In the genomic region with DNA sequence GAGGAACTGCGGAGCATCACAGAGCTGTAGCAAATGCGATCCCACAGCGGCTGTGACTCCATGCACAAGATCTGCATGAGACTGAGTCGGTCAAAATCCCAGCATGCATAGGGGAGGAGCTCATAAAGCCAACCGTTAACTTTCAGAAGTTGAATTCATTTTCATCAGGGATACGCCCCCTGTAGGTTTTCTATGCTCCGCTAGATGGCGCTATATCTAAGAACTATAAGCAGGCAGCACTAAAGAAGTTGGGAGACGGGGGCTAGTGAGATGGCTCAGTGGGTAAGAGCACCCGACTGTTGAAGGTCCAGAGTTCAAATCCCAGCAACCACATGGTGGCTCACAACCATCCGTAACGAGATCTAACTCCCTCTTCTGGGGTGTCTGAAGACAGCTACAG, we compare ENCODE assay signal across 11 mouse cellular contexts. TPM values are rescaled to one million over a fixed set of nuclear protein-coding genes. Genes with fewer than 3 reads are reported as not detected.
DNase-seq lines count a peak whose midpoint lies in the region; ATAC-seq and TF ChIP-seq lines count a peak whose summit lies in the region.
"Had no signal": no experiment of that assay in that cellular context is flagged by ENCODE, and none has a peak within 500 bp of the region (broad histone marks: within the 10 kb centered on the region; RNA-seq: fewer than 3 reads in every experiment).

No protein-coding gene starts in this region.

- 71% methylated on average over 12 of the region's 12 CpGs for WGBS in forebrain, postnatal 0 days
- 75% methylated on average over 12 of the region's 12 CpGs for WGBS in forebrain, embryonic 16.5 days
- 76% methylated on average over 12 of the region's 12 CpGs for WGBS in midbrain, postnatal 0 days
- WGBS in midbrain, embryonic 14.5 days: 76% methylated on average over 12 of the region's 12 CpGs
- 74% methylated on average over 12 of the region's 12 CpGs for WGBS in kidney, embryonic 14.5 days

- no peak for DNase-seq in forebrain, postnatal 0 days
- no peak for DNase-seq in midbrain, postnatal 0 days (ENCODE audit: low spot score)
- DNase-seq in midbrain, embryonic 14.5 days: no peak
- DNase-seq in embryo, embryonic 10.5 days (ENCODE audit: low spot score): peak; percentile 21
- DNase-seq in thymus, postnatal 10 days (ENCODE audit: low spot score in 2 of 2): peak; percentile 7 to 19
- no peak for DNase-seq in left cerebral cortex, adult 18-20 months (ENCODE audit: low spot score in 2 of 2)
- DNase-seq: kidney, adult 9 months had no signal

- H3K9me3 ChIP-seq in forebrain, postnatal 0 days (ENCODE audit: low read length): no peaks in the 10 kb centered on the region
- H3K9me3 ChIP-seq in forebrain, embryonic 16.5 days (ENCODE audit: control insufficient read depth, low read length): no peaks in the 10 kb centered on the region
- H3K9me3 ChIP-seq in midbrain, postnatal 0 days (ENCODE audit: low read length): no peaks in the 10 kb centered on the region
- no peaks in the 10 kb centered on the region for H3K9me3 ChIP-seq in midbrain, embryonic 14.5 days (ENCODE audit: control insufficient read depth, low read length)
- no peaks in the 10 kb centered on the region for H3K9me3 ChIP-seq in kidney, embryonic 14.5 days (ENCODE audit: control insufficient read depth, low read length)
- H3K9me3 ChIP-seq: G1E; stomach, embryonic 15.5 days had no signal

- H3K36me3 ChIP-seq in forebrain, postnatal 0 days (ENCODE audit: insufficient read depth): no peaks in the 10 kb centered on the region
- H3K36me3 ChIP-seq in forebrain, embryonic 16.5 days (ENCODE audit: control insufficient read depth, insufficient read depth): no peaks in the 10 kb centered on the region
- H3K36me3 ChIP-seq in midbrain, postnatal 0 days (ENCODE audit: insufficient read depth, low read length): no peaks in the 10 kb centered on the region
- H3K36me3 ChIP-seq in midbrain, embryonic 14.5 days (ENCODE audit: control insufficient read depth, insufficient read depth, low read length): no peaks in the 10 kb centered on the region
- no peaks in the 10 kb centered on the region for H3K36me3 ChIP-seq in kidney, embryonic 14.5 days (ENCODE audit: control insufficient read depth, insufficient read depth, low read length)
- H3K36me3 ChIP-seq: G1E; stomach, embryonic 15.5 days had no signal

- 0 out of 2 replicates have a peak, but pooled peaks have one; percentile 7 for TF ChIP-seq CTCF in forebrain, postnatal 0 days (IDR thresholded peaks at IDR 0.05; ENCODE audit: low read depth)
- peak; percentile 44; the same call in 1 of the 2 replicates for TF ChIP-seq CTCF in midbrain, postnatal 0 days (IDR thresholded peaks at IDR 0.05)

- H3K9ac ChIP-seq in forebrain, postnatal 0 days: no peak overlapping the region
- H3K9ac ChIP-seq in forebrain, embryonic 16.5 days (replicated peaks; ENCODE audit: low read depth, low read length): no peak overlapping the region
- H3K9ac ChIP-seq in midbrain, postnatal 0 days (replicated peaks; ENCODE audit: low read length, poor library complexity, severe bottlenecking): no peak overlapping the region
- no peak overlapping the region for H3K9ac ChIP-seq in midbrain, embryonic 14.5 days (replicated peaks; ENCODE audit: low read length)
- no peak overlapping the region for H3K9ac ChIP-seq in kidney, embryonic 14.5 days (ENCODE audit: low read depth, low read length)
- H3K9ac ChIP-seq: stomach, embryonic 15.5 days had no signal

- no peak overlapping the region for H3K27ac ChIP-seq in forebrain, postnatal 0 days (ENCODE audit: low read depth, low read length)
- H3K27ac ChIP-seq in forebrain, embryonic 16.5 days (ENCODE audit: low read length): no peak overlapping the region
- H3K27ac ChIP-seq in midbrain, postnatal 0 days (ENCODE audit: low read depth, low read length): no peak overlapping the region
- H3K27ac ChIP-seq in midbrain, embryonic 14.5 days (replicated peaks; ENCODE audit: low read depth, low read length): no peak overlapping the region
- no peak overlapping the region for H3K27ac ChIP-seq in kidney, embryonic 14.5 days (ENCODE audit: low read depth, low read length)
- H3K27ac ChIP-seq: stomach, embryonic 15.5 days had no signal

- H3K4me1 ChIP-seq in forebrain, postnatal 0 days (ENCODE audit: insufficient read depth): no peaks in the 10 kb centered on the region
- no peaks in the 10 kb centered on the region for H3K4me1 ChIP-seq in forebrain, embryonic 16.5 days (replicated peaks; ENCODE audit: control insufficient read depth, insufficient read depth, low read length)
- peaks cover 7% of the 10 kb centered on the region; the same call in 1 of the 2 replicates for H3K4me1 ChIP-seq in midbrain, postnatal 0 days (ENCODE audit: insufficient read depth, low read length)
- H3K4me1 ChIP-seq in midbrain, embryonic 14.5 days (ENCODE audit: control insufficient read depth, insufficient read depth, low read length): no peaks in the 10 kb centered on the region
- no peaks in the 10 kb centered on the region for H3K4me1 ChIP-seq in kidney, embryonic 14.5 days (ENCODE audit: control insufficient read depth, insufficient read depth, low read length)
- H3K4me1 ChIP-seq: stomach, embryonic 15.5 days had no signal

- no peak for ATAC-seq in forebrain, postnatal 0 days
- no peak for ATAC-seq in forebrain, embryonic 16.5 days
- ATAC-seq in midbrain, postnatal 0 days (ENCODE audit: low FRiP score): no peak
- no peak for ATAC-seq in midbrain, embryonic 14.5 days (ENCODE audit: low FRiP score, low TSS enrichment)
- no peak for ATAC-seq in kidney, embryonic 14.5 days (ENCODE audit: low FRiP score, low TSS enrichment)

- H3K4me3 ChIP-seq in forebrain, postnatal 0 days (ENCODE audit: low read depth, low read length): no peak overlapping the region
- no peak overlapping the region for H3K4me3 ChIP-seq in forebrain, embryonic 16.5 days (replicated peaks; ENCODE audit: low read length)
- H3K4me3 ChIP-seq in midbrain, postnatal 0 days (ENCODE audit: low read depth, low read length): no peak overlapping the region
- no peak overlapping the region for H3K4me3 ChIP-seq in midbrain, embryonic 14.5 days (replicated peaks; ENCODE audit: low read depth, low read length)
- H3K4me3 ChIP-seq in kidney, embryonic 14.5 days (ENCODE audit: low read length): no peak overlapping the region
- H3K4me3 ChIP-seq: stomach, embryonic 15.5 days had no signal

- H3K27me3 ChIP-seq in forebrain, postnatal 0 days (ENCODE audit: insufficient read depth, low read length): no peaks in the 10 kb centered on the region
- H3K27me3 ChIP-seq in forebrain, embryonic 16.5 days (replicated peaks; ENCODE audit: control insufficient read depth, insufficient read depth, low read length): no peaks in the 10 kb centered on the region
- no peaks in the 10 kb centered on the region for H3K27me3 ChIP-seq in midbrain, postnatal 0 days (ENCODE audit: insufficient read depth, low read length)
- no peaks in the 10 kb centered on the region for H3K27me3 ChIP-seq in midbrain, embryonic 14.5 days (ENCODE audit: control insufficient read depth, insufficient read depth, low read length)
- H3K27me3 ChIP-seq in kidney, embryonic 14.5 days (ENCODE audit: control insufficient read depth, insufficient read depth, low read length): no peaks in the 10 kb centered on the region
- H3K27me3 ChIP-seq: stomach, embryonic 15.5 days had no signal

- H3K4me2 ChIP-seq in forebrain, postnatal 0 days (ENCODE audit: low read depth): no peak overlapping the region
- no peak overlapping the region for H3K4me2 ChIP-seq in forebrain, embryonic 16.5 days (ENCODE audit: low read length)
- no peak overlapping the region for H3K4me2 ChIP-seq in midbrain, postnatal 0 days (ENCODE audit: low read depth, low read length, poor library complexity, severe bottlenecking)
- no peak overlapping the region for H3K4me2 ChIP-seq in midbrain, embryonic 14.5 days (ENCODE audit: low read length)
- no peak overlapping the region for H3K4me2 ChIP-seq in kidney, embryonic 14.5 days (replicated peaks; ENCODE audit: low read depth, low read length)
- H3K4me2 ChIP-seq: stomach, embryonic 15.5 days had no signal

RNA-seq across cellular contexts. Expression of gene Ipcef1, which starts 16.3 kb away (rescaled TPM):
- total RNA-seq in forebrain, postnatal 0 days (2014; rRNA removed): 12.0 and 13.7 TPM in 2 replicates
- 1.6 and 2.2 TPM in 2 replicates for polyA plus RNA-seq in forebrain, postnatal 0 days (2015; fragmentation: Nextera tagmentation; extraction: Ambion mirVana)
- polyA plus RNA-seq in forebrain, embryonic 16.5 days (2015; fragmentation: Nextera tagmentation; extraction: Ambion mirVana): 1.6 and 2.2 TPM in 2 replicates
- total RNA-seq in midbrain, postnatal 0 days (2014; rRNA removed): 6.1 and 11.1 TPM in 2 replicates
- polyA plus RNA-seq in midbrain, postnatal 0 days (2015; fragmentation: Nextera tagmentation; extraction: Ambion mirVana): 1.3 and 1.8 TPM in 2 replicates
- polyA plus RNA-seq in midbrain, embryonic 14.5 days (2014; fragmentation: Nextera tagmentation; extraction: Ambion mirVana): 1.0 and 1.1 TPM in 2 replicates
- 3.2 and 3.6 TPM in 2 replicates for polyA plus RNA-seq in kidney, embryonic 14.5 days (2014; fragmentation: Nextera tagmentation; extraction: Ambion mirVana)
- total RNA-seq in left cerebral cortex, adult 18-20 months (2021): 100 to 1,000 TPM in 1 of 2 experiments, 10 to 100 TPM in 1; 95.5 to 103 TPM
- polyA plus RNA-seq: G1E had no signal

Comparison
In these comparisons a context has a peak if more than half of its experiments do, and no peak if none do; other contexts are left out.
1. DNase-seq: peak in embryo, embryonic 10.5 days (single experiment) and thymus, postnatal 10 days (2 of 2); none in forebrain, postnatal 0 days (single experiment), midbrain, postnatal 0 days (single experiment), midbrain, embryonic 14.5 days (single experiment) and left cerebral cortex, adult 18-20 months (0 of 2).